Mouse (Mus musculus) embryo, embryonic 11.5 days (tissue): ENCODE measurements around the gene Sec16b.

ENCODE experiments used
- DNase-seq: peaks from one replicate; pipeline ENCODE4 v3.0.0-alpha.2; 2012; ENCODE audit warnings: low read depth, low spot score

Gene Sec16b

DNA sequence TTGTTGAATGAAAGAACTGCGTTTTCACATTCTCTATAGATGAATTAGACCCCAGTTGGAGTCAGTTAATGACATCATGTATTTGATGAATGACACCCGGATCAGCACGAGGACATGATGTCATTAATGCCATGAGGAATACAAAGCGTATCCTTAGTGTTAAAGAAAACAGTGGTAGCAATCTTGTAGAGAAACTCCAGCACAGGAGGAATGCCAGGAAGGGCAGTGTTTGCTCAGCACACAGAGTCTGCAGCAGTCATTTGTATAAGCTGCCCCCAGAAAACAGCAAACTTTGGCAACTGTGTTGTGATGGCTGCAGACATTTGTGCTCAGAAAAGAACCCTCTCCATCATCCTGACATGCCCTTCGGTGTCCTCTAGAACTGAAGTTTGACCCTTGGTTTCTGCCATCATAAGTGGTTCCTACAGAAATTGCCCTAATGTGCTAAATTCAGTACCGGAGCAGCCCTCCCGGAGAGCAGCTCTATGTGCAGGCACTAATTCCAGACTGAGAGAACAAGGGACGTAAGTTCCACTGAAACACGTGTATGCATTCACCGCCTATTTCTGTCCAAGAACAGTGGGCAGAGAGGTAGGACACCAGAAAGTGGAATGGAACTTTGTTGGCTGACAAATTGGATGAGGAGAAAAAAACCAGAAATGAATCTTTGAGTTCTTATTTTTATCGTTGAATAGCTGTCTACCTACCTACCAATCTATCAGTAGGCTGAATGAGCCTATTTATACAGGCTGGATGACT lies 6.3 kb downstream of the Sec16b start:
- DNase-seq = no peak

DNA sequence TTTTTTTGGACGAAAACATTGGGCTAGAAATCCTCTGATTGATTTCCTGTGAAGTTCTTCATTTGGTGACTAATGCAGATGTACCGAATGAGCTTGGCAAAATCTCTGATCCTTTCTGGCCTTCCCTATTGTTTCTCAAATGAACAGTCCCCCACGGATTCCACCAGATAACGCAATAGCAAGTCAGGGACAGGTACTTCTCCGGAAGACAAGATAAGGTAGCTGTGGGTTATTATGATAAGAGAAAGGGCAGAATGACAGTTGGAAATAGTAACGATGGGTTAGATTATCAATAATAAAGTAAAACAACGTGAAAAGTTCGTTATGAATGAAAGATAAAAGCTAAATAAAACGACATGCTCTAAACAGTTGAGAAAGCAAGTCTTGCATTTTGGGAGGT lies 7.0 kb downstream of the Sec16b start:
- no peak for DNase-seq

DNA sequence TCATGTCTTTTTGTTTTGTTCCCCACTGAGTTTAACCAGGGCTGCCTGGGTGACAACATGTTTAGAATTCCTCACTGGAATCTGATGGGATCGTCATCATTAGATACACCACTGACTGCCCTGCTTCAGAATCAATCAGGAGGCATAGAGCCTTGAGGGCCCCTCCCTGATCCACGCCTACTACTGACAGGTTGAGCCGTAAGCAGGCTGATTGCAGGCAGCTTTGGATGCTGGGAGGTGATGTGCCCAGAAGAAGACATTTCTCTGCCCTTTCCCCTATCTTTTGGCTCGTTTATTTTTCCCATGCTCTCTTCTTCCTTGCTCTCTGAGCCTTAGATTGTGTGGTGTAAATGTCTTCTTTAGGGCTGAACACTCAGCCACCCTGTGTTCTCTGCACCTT lies 7.8 kb downstream of the Sec16b start:
- no peak for DNase-seq

DNA sequence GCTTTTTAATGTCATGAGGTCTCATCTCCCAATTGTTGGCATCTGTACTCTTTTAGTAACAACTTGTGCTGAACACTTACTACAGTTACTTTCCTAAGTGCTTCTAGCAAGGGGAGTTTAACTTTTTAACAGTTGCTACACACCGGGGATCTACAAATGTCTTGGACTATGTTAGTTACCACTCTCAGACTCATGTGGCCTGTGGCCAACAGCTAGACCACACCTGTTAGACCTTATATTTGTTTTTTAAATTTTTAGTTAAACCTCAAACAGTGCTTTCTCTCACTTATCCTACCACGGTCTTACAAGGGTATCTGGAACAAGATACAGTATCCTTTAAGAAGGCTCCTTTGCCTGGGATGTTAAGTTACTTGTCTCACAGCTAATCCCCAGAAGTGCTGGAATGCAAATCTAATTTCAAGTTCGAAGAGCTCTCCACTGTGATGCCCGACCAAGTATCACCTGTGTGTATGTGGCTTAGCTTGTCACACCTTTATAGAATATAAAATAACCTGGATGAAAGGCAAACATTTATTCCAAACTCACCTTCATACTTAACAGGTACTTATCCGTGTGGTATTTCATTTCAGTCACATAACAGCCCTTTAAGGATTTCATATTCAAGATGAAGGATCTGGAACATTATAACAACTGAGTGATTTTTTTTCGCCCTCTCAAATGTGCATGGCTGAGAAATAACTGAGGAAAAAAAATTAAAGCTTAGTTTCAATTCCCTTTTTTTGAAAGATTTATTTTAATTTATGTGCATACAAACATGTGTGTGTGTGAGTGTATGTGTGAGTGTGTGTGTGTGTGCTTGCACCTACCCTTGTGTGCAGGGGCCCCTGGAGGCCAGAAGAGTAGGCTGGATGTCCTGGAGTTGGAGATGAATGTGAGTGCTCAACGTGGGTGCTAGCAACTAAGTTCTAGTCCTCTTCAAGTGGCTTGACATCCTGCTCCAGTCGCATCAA lies 10.6 kb downstream of the Sec16b start:
- DNase-seq = no peak

DNA sequence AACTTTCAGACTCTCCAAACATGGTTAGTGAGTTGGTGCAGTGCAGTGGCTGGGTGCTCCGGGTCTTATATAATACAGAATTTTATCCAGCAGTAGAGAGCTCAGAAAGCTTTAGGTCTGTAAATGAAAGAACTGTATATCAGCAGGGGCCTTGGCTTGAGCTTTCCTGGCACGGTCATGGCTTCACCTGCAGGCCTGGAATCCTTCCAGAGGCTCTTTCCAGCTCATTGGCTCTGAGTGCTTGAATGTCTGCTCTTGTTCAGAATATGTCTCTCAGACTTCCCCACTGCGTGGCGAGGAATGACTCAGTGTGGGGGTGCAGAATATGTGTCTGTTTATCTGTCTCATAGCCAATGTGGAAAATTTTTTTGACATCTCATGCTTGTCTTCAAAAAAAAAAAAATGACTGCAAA lies 11.6 kb downstream of the Sec16b start:
- no peak for DNase-seq

DNA sequence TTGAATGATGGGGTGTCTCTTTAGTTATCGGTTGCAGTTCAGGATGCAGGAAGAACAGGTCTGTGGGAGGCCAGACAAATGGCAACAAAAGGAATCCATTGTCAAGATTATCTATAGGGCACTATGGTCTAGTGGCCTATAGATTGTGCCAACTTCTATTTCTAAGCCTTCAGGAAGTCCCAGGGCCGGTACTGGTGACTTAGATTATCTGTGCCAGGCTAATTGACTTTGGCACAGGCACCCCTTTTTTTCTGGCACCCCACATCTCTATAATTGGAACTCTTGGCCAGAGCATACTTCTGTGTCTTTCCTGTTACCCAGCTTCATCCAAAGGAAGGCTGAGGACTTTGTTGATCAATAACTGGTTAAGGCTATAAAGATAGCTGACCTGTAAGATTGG lies 12.9 kb downstream of the Sec16b start:
- no peak for DNase-seq

DNA sequence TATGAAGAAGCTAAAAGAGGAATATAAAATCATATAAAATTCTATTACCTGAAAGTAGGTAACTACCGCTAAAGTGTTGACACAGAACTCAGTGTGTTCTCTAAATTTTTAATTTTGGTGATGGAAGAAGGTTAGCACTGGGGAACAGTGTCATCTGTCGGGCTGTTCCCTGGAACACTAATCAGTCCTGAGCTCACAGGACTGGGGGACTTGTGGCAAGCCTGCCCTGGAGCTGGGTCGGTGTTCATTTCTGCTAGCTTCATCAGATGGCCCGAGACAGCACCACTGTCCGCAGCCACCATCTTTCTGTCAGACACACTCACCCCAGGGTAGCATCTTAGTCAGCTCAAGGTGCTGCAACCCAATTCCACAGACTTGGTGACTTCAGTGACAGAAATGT lies 15.8 kb downstream of the Sec16b start:
- DNase-seq = no peak

DNA sequence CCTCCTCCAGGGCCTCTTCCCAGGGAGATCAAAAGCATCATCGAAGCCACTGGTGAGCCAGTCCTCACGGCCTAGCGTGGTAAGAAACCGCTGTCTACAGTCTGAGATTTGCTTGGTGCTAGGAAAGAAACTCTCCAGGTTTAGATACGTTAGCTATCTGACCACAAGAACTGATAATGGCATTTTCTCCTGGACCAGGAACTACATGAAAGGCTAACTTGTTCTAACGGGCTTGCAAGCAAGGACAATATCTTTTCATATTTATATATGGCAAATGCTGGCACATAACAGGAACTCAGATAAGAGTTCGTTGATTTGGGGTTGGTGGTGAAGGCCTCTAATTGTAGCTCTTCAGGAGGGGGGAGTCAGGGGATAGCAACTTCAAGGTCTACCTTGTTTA lies 18.2 kb downstream of the Sec16b start:
- DNase-seq = no peak

DNA sequence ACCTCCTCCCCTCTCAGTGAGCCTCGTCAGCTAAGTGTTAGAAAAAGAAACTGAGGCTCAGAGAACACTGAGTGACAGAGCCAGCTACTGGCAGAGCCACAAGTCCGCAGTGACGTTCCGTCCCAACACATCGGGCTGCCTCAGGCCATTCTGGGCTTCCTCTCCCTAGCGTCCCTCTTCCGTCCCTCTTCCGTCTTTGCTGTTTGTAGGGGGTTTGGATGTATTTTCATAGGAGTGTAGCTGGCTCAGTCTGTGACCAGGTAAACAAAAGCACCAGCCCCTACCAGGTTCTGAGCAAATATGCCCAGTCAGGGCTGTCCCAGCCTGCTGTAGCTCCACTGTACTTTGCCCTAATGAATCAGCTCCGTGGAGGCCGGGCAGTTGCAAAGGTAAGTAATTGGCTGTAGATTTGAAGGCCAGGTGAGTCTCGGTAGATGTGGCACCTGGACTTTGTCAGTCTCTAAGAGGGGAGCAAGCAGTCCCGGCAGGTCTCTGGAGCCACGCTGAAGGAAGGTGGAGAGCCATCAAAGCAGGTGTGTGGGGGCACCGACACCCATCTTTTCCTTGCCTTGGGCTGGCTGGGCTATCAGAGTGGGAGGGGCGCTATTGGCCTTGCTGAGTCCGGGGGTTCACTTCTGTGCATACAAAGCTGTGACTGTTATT lies 19.3 kb downstream of the Sec16b start:
- no peak for DNase-seq

DNA sequence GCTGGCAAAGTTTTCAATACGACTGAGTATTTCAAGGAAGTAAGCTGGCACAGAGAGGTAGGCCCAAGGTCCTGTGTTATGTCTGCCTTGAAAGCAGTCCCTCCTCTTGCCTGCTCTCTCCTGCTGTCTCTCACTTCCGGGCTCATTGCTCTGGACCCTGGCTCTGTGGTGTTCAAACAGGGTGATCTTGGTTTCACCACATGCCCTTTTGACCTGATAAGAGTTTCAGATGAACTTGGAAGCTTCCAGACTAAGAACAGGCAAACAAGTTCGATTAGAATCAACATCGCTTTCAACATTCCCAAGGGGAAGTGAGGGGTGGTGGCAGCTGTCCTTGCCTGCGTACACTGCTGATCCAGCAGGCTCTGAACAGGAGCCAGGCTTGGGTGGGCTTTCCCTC lies 20.1 kb downstream of the Sec16b start:
- DNase-seq = no peak

DNA sequence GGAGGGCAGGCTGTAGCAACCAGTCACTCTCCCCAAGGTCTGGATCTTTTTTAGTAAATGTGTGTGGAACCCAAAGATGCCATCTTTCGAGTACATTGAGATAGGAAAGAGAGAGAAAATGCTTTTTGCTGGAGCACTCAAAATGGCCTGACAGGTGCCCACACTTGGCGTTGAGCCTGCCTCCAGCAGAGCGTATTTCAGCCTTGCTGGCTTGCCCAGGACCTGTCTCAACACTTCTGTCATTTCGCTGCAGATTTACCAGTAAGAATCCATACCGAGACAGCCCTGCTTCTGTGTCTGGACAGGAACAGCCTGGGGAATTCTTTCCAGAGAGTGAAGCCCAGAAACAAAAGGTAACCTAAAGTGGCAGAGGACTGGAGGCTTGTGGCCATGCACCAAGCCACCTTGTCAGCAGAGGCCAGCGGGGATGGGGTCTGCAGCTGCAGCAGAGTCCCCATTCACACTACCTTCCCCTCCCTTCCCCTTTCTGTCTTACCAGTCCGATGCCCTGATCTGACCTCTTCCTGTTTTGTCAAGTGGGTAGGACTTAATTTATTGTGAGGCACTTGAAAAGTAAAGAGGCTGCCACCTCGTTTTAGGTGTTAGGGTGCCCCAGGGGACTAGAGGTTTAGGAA lies 26.4 kb downstream of the Sec16b start:
- no peak for DNase-seq

DNA sequence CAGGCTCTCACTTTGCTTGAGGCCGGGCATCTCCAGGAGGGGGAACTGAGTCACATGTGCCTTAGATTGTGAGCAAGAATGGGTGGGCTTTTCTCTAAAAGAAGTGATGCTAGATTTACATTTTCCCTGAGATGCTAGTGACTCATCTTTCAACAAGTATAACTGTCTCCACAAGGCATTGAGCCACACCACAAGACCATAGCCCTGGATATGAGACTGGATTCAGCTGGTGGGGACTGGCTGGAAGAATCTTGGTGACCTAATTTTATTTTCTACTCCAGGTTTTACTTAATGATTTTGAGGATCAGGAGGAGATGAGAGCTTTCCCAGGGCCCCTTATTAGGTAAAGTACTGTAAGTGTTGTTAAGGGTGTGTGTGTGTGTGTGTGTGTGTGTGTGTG lies 29.0 kb downstream of the Sec16b start:
- no peak for DNase-seq

DNA sequence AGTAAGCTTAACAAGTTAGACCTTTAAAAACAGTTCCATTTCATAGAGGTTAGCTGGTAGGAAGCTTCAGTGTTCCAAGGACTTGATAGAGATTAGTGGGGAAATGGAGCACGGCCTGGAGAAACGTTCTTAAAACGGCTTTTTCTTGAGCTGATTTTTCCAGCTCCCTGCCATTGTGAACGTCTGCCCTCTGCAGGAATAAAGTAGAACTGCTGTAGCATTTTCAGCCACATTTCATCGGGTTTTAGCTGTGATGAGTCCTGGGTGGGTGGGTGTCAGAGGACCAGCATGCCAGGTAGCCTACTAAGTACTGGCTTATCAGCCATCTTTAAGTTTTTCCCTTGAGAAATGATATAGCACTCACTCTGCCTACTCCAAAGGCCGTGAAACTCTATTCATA lies 29.9 kb downstream of the Sec16b start:
- DNase-seq = peak; percentile 55

DNA sequence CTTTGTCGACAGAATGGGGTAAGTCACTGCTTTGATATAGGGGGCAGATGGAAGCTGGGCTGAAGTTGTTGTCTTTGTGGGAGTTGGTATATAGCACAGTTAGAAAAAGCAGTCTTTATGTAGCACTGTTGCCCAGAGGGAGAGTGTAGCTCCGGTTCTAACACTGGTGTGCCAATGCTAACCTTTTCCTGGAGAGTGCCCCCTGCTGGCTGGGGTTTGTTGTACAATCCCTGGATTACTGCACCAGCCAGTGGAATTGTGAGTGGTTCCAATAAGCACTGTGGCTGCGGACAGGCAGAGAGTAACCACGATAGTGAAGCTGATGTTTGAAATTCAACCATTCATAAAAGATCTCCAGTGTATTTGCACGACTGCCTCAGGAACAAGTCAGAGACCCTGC lies 31.1 kb downstream of the Sec16b start:
- no peak for DNase-seq

DNA sequence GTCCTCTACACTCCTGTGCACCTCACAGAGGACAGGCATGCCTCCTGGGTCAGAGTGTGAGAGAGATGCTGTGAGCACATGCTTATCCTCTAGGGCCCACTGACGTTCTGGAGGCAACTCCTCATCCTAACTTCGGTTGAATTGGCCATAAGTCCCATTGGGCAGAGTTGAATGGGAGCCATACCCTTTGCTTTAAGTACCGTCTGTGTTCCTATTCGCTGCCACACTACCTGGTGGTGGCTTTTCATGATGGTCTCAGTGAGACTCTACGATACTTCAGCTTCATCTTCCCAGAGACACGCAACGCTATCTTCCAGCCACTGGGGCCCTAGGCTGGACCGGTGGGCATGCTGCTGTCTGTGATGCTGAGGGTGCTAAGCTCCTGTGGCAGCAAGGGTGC lies 38.5 kb downstream of the Sec16b start:
- DNase-seq = no peak

DNA sequence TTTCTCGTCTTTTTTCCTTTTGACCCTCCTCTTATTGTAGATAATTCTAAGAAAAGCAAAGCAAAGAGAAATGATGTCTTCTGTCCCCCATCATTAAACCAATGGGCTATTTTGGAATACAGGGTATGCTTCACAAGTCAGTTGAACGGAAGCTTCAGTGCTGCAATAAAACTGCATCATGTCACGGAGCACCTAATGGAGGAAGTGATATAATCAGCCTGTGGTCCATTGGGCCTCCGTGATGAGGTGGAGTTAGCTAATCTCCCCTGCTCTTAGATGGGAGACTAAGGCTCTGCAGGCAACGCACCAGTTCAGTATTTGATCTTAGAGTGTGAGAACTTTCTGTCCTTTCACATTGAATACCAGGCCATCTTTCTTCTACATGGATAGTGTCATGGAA lies 41.1 kb downstream of the Sec16b start:
- DNase-seq = no peak

DNA sequence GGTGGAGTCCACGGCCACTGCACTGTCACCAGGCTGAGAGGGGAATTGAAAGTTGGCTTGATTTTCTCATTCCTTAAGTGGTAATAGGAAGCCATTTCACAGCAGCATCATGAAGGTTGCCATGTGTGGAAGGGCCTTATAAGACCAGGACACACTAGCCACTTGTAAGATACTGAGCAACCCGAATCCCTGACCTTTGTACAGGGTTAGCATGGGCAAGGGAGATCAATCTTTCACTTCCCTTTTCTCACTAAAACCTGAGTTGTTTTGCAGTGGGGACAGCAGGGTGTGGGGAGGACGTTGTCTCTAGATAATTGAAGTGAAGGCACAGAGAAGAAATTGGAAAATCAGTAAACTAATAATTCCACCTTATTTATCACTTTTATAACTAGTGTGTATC lies 43.2 kb downstream of the Sec16b start:
- DNase-seq = no peak

DNA sequence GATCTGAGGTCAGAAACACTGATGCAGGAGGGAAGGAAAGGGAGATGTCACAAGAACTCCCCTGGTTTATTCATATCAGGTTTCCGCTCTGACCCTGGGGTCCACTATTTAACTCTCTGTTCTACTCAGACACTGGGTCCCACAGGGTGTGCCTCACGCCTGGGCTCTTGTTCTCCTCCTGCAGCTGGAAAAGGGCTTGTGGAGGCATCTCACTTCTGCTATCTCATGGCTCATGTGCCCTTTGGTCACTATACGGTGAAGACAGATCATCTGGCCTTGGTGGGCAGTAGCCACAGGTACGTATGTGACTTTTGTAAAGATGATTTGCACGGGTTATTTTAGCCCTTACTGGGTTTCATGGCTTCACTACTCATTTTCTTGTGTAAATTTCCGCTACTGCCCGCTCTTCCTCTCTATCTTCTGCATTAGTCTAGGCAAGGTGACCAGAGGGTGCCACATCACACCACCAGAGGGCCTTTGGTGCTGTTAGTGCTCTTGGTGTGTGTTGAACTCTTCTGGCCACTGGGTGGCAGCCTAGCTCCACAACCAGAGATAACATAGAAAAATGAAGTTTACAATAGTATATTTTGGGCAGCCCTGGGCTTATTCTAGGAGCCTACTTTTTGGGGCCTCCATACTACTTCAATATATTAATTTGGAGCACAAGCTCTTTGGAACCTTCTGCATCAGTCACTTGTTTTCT lies 46.4 kb downstream of the Sec16b start:
- peak; percentile 51 for DNase-seq

DNA sequence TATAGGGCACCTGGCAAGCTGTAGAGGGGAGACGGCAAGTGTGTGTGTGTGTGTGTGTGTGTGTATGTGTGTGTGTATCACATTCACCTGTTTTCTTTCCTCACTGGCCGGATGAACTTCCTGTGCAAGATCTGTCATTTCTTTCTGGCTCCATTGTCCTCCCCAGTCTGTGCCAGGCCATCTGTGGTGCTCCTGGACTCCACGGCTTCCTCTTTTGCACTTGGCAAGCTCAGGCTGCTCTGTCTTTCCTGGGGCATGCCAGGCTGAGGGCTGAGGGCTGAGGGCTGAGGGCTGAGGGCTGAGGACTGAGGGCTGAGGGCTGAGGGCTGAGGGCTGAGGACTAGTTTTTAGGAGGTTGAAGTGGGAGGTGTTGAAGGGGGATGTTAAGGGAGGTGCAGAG lies 47.6 kb downstream of the Sec16b start:
- no peak for DNase-seq

DNA sequence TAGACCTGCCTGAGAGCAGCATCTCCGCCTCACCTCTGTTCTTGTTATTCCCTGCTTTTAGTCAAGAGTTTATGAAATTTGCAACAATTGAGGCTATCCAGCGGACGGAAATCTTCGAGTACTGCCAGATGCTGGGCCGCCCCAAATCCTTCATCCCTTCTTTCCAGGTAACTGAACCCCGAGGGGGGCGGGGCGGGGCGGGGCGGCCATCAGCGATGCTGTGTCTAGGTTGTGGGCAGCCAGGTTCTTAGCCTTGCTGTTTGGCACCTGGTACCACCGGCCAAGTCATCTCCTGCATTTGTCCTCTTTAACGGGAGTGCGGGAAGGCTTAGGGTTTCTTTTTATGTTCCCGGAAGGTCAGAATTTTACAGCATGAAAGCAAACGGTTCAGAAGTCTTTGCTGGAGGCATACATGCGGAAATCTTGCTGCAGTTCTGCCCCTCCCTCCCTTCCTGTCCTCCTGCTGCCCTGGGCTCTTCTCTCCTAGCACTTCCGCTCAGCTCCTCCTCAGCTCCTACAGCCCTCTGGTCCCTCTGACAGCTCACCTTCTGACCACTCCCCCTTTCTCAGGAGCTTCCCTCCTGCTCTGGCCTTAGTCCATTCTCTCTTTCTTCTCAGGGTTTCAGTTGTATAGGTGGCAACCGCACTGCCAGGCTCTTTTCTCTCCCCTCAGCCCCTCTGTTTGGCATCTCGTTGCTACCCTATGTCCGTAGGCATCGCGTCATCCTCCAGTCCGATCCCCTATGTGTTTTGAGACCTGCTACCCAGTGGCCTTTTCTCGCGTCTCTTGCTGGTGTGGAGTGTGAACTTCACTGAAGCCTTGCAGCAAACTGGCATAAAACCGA lies 48.4 kb downstream of the Sec16b start:
- DNase-seq = no peak
